ENCODE assay signal across 8 mouse cellular contexts in genomic region chr11:69088103-69088855, GRCm38 (mm10). TPM values are rescaled to one million over a fixed set of nuclear protein-coding genes. Genes with fewer than 3 reads are reported as not detected.
A peak's percentile ranks its signal among the peaks of the same experiment; 100 is the strongest.
DNase-seq lines count a peak whose midpoint lies in the region; ATAC-seq and TF ChIP-seq lines count a peak whose summit lies in the region.

Gene Vamp2 (plus strand): TSS chr11:69088490.

- no peaks in the 10 kb centered on the region for H3K9me3 ChIP-seq in E14TG2a.4 (ENCODE audit: low read length)
- no peaks in the 10 kb centered on the region for H3K9me3 ChIP-seq in forebrain, embryonic 16.5 days (ENCODE audit: control insufficient read depth, low read length)
- H3K9me3 ChIP-seq in lung, embryonic 15.5 days = no peaks in the 10 kb centered on the region

- intact Hi-C loops in heart, postnatal 25 days (cut with DNase I) = loop anchor here (2.0 kb wide), 1 partner anchor 17 kb away; the partner anchor contains the start of gene Tmem107

- no peak for TF ChIP-seq CTCF in E14TG2a.4 (conservative IDR thresholded peaks at IDR 0.05; ENCODE audit: low read length)
- 0 out of 2 replicates have a peak, but pooled peaks have one; percentile 7 for TF ChIP-seq CTCF in layer of hippocampus, adult 2 months (conservative IDR thresholded peaks at IDR 0.05)
- TF ChIP-seq CTCF in olfactory bulb, adult 2 months (IDR thresholded peaks at IDR 0.05; ENCODE audit: insufficient read depth, low read depth, low read length) = no peak
- 0 out of 2 replicates have a peak, but pooled peaks have one; percentile 20 for TF ChIP-seq CTCF in thymus, adult 2 months (IDR thresholded peaks at IDR 0.05; ENCODE audit: borderline replicate concordance, control insufficient read depth, extremely low read depth, insufficient read depth, low read length, poor library complexity)

- TF ChIP-seq POLR2A in olfactory bulb, adult 2 months (IDR thresholded peaks at IDR 0.05; ENCODE audit: insufficient read depth, low read depth, low read length) = peak; percentile 89
- peak; percentile 85 for TF ChIP-seq POLR2A in thymus, adult 2 months (IDR thresholded peaks at IDR 0.05; ENCODE audit: control insufficient read depth, extremely low read depth, insufficient read depth, low read length, poor library complexity)

- 1% methylated on average over 53 of the region's 67 CpGs for WGBS in forebrain, embryonic 16.5 days
- WGBS in lung, embryonic 15.5 days = under 1% methylated on average over 50 of the region's 67 CpGs
- under 1% methylated on average over 62 of the region's 67 CpGs for WGBS in olfactory bulb, adult 2 months
- WGBS in thymus, adult 2 months = 2% methylated on average over 66 of the region's 67 CpGs

- H3K9ac ChIP-seq in forebrain, embryonic 16.5 days (replicated peaks; ENCODE audit: low read depth, low read length) = peak within 1 kb of the TSS; percentile 100
- H3K9ac ChIP-seq in lung, embryonic 15.5 days = peak within 1 kb of the TSS; percentile 100

- peak within 1 kb of the TSS; percentile 99 for H3K4me3 ChIP-seq in E14TG2a.4 (replicated peaks; ENCODE audit: low read length)
- peak within 1 kb of the TSS; percentile 99 for H3K4me3 ChIP-seq in forebrain, embryonic 16.5 days (replicated peaks; ENCODE audit: low read length)
- H3K4me3 ChIP-seq in layer of hippocampus, adult 2 months = peak within 1 kb of the TSS; percentile 100
- peak within 1 kb of the TSS; percentile 96 for H3K4me3 ChIP-seq in lung, embryonic 15.5 days
- peak within 1 kb of the TSS; percentile 86 for H3K4me3 ChIP-seq in olfactory bulb, adult 2 months (ENCODE audit: insufficient read depth, low read depth, low read length)
- peak within 1 kb of the TSS; percentile 95 for H3K4me3 ChIP-seq in thymus, adult 2 months (ENCODE audit: control insufficient read depth, insufficient read depth, low read length)

- H3K4me2 ChIP-seq in forebrain, embryonic 16.5 days (ENCODE audit: low read length) = peak within 1 kb of the TSS; percentile 98
- H3K4me2 ChIP-seq in lung, embryonic 15.5 days = peak within 1 kb of the TSS; percentile 86

- H3K36me3 ChIP-seq in E14TG2a.4 (ENCODE audit: insufficient read depth, low read length) = peaks cover 36% of the 10 kb centered on the region
- 0 out of 2 replicates have a peak, but pooled peaks cover 2% of the 10 kb centered on the region for H3K36me3 ChIP-seq in forebrain, embryonic 16.5 days (ENCODE audit: control insufficient read depth, insufficient read depth)
- H3K36me3 ChIP-seq in lung, embryonic 15.5 days = peaks cover 22% of the 10 kb centered on the region; the same call in 1 of the 2 replicates
- H3K36me3 ChIP-seq in thymus, adult 2 months (ENCODE audit: control insufficient read depth, insufficient read depth, low read length) = peaks cover 5% of the 10 kb centered on the region

- peak; percentile 95 for DNase-seq in cerebellum, adult 11-12 months
- peak; percentile 85 for DNase-seq in heart, postnatal 25 days (ENCODE audit: low spot score)
- peak; percentile 91 to 96 for DNase-seq in layer of hippocampus, adult 2 months (ENCODE audit: low spot score in 2 of 2)
- DNase-seq in thymus, adult 2 months = peak; percentile 89

- H3K4me1 ChIP-seq in E14TG2a.4 (replicated peaks; ENCODE audit: low read depth, low read length) = peaks cover 66% of the 10 kb centered on the region
- H3K4me1 ChIP-seq in forebrain, embryonic 16.5 days (replicated peaks; ENCODE audit: control insufficient read depth, insufficient read depth, low read length) = peaks cover 34% of the 10 kb centered on the region
- H3K4me1 ChIP-seq in lung, embryonic 15.5 days = peaks cover 25% of the 10 kb centered on the region
- H3K4me1 ChIP-seq in olfactory bulb, adult 2 months (ENCODE audit: control insufficient read depth, insufficient read depth, low read length) = peaks cover 38% of the 10 kb centered on the region
- H3K4me1 ChIP-seq in thymus, adult 2 months (replicated peaks; ENCODE audit: control insufficient read depth, insufficient read depth, low read length) = peaks cover 14% of the 10 kb centered on the region

- H3K27ac ChIP-seq in forebrain, embryonic 16.5 days (ENCODE audit: low read length) = peak within 1 kb of the TSS; percentile 94
- peak within 1 kb of the TSS; percentile 100 for H3K27ac ChIP-seq in layer of hippocampus, adult 2 months
- H3K27ac ChIP-seq in lung, embryonic 15.5 days = peak within 1 kb of the TSS; percentile 96
- peak within 1 kb of the TSS; percentile 97 for H3K27ac ChIP-seq in olfactory bulb, adult 2 months (ENCODE audit: insufficient read depth, low read depth, low read length)
- no peak within 1 kb of the TSS; the same call in none of the 2 replicates for H3K27ac ChIP-seq in thymus, adult 2 months (ENCODE audit: control insufficient read depth, insufficient read depth, low read length)

- peak; percentile 90 for ATAC-seq in forebrain, embryonic 16.5 days
- ATAC-seq in lung, embryonic 15.5 days (ENCODE audit: borderline replicate concordance, extremely low read depth, low FRiP score, low TSS enrichment) = peak; percentile 83

- H3K27me3 ChIP-seq in E14TG2a.4 (ENCODE audit: insufficient read depth, low read length) = no peaks in the 10 kb centered on the region
- H3K27me3 ChIP-seq in forebrain, embryonic 16.5 days (replicated peaks; ENCODE audit: control insufficient read depth, insufficient read depth, low read length) = no peaks in the 10 kb centered on the region
- no peaks in the 10 kb centered on the region for H3K27me3 ChIP-seq in lung, embryonic 15.5 days
- H3K27me3 ChIP-seq in thymus, adult 2 months (ENCODE audit: control insufficient read depth, insufficient read depth, low read length) = no peaks in the 10 kb centered on the region

RNA-seq across cellular contexts. Expression of gene Vamp2, which starts in this region (rescaled TPM):
- 217 and 259 TPM in 2 replicates for polyA plus RNA-seq in forebrain, embryonic 16.5 days (2015; fragmentation: Nextera tagmentation; extraction: Ambion mirVana)
- total RNA-seq in heart, postnatal 25 days (2021) = 10 to 100 TPM; 59.6 to 65.7 TPM
- 1,000 to 10,000 TPM in 1 of 2 experiments, 100 to 1,000 TPM in 1; 988 to 1,016 TPM for total RNA-seq in layer of hippocampus, adult 2 months (2021)
- 61.6 and 66.6 TPM in 2 replicates for polyA plus RNA-seq in lung, embryonic 15.5 days (2015; fragmentation: Nextera tagmentation; extraction: Ambion mirVana)
- polyA plus RNA-seq in olfactory bulb, adult 2 months (2012; ENCODE audit: insufficient read depth, insufficient read length, low replicate concordance, missing spikeins) = 348 and 768 TPM in 2 replicates
- polyA plus RNA-seq in thymus, adult 2 months (2012; rRNA removed) = 159 and 175 TPM in 2 replicates

Comparison
In these comparisons a context has a peak if more than half of its experiments do, and no peak if none do; other contexts are left out.
1. RNA of gene Vamp2 (total RNA-seq): 988 to 1,016 TPM in layer of hippocampus, adult 2 months; 59.6 to 65.7 TPM in heart, postnatal 25 days; every median in the first group is over 10 times any median in the second.
2. CTCF ChIP-seq: peak in layer of hippocampus, adult 2 months (single experiment) and thymus, adult 2 months (single experiment); none in E14TG2a.4 (single experiment) and olfactory bulb, adult 2 months (single experiment).
3. Peak in every context shown above with its lines, with median percentiles within 50 percentile points of each other: H3K4me3 ChIP-seq and DNase-seq.